Mouse (Mus musculus) liver, embryonic 14.5 days (tissue): ENCODE data around the gene Ehhadh.

Source experiments
- CTCF ChIP-seq: IDR thresholded peaks from 2 replicates; pipeline ENCODE4 v1.5.1; 2016; ENCODE audit warnings: antibody characterized with exemption, low read depth, control low read depth
- EP300 ChIP-seq: IDR thresholded peaks from 2 replicates; pipeline ENCODE4 v1.6.1; 2016; ENCODE audit warnings: antibody characterized with exemption, low read depth

DNA sequence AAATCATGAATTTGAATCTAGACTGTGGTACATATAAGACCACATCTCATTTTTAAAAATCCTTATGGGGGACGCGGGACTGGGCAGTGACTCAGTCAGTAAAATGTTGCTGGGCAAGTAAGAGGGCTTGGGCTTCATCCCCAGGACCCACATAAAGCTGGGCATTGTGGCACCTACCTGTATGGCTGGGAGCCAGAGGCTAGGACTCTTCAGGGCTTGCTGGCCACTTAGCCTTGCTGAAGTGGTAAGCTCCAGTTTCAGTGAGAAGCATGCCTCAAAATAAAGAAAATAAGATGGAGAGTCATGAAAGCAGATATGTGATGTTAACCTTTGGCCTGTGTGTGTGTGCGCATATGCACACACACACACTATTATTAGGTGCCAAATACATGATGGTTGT lies 60.2 kb downstream of the Ehhadh start:
- TF ChIP-seq CTCF, result no peak
- no peak for TF ChIP-seq EP300
